Mouse (Mus musculus): ENCODE measurements around the gene Plekhn1. TPM values are rescaled to one million over a fixed set of nuclear protein-coding genes. Genes with fewer than 3 reads are reported as not detected.

Gene Plekhn1
- polyA plus RNA-seq, 1 experiment from 2014 or later, result 8.7 TPM

DNA sequence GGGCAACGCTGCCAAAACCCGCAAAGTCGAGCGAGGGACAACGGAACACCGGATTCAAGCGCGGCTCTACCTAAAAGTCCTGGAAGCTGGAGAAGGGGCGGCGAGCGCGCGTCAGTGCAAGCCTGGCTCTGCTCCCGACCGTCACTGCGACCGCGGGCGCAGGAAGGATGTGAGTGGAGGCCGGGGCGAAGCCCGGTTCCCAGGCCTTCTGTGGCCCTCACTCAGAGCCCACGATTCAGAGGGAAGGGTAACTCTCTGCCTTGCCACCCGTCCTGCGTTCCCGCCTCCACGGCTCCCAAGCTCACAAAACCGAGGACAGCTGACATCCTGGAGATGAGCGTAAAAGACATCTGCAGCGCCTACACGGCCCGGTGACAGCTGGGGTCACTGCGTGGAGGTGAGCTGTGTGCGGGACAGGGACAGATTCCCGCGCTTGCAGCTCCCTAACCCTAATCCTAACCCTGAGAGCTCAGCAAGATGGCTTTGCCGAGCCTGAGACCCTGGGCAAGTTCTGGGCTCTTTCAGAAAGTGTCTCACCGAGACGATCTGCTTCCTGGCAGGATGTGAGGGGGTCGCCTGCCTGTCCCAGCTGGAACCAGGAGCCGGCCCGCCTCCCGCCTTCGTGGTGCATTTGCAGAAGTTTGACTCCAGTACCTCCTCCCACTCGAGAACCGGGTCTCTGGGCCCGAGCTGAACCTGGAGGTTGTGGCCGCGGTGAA is 31.1 kb downstream of the Plekhn1 start:
- Histone ChIP-seq H3K36me3 (ENCODE audit: control insufficient read depth, insufficient read depth, low read length) (no peaks in the 10 kb centered on the region), H3K9ac (ENCODE audit: low read depth, low read length) (peak overlapping the region; percentile 81), H3K9me3 (replicated peaks; ENCODE audit: control insufficient read depth, low read length) (no peaks in the 10 kb centered on the region), H3K4me3 (ENCODE audit: low read depth, low read length) (peak overlapping the region; percentile 67), H3K4me2 (peak overlapping the region; percentile 98), H3K27me3 (ENCODE audit: control insufficient read depth, insufficient read depth, low read length) (peaks cover 15% of the 10 kb centered on the region), H3K27ac (ENCODE audit: low read depth, low read length) (peak overlapping the region; percentile 84), H3K4me1 (ENCODE audit: control insufficient read depth, insufficient read depth, low read length) (peaks cover 18% of the 10 kb centered on the region)
- 0 out of 2 replicates have a peak, but pooled peaks have one; percentile 16 for ATAC-seq (replicated peaks; ENCODE audit: insufficient number of reproducible peaks, low FRiP score, low TSS enrichment)
- under 1% methylated on average over 49 of the region's 49 CpGs for WGBS (ENCODE audit: insufficient replicate concordance)

DNA sequence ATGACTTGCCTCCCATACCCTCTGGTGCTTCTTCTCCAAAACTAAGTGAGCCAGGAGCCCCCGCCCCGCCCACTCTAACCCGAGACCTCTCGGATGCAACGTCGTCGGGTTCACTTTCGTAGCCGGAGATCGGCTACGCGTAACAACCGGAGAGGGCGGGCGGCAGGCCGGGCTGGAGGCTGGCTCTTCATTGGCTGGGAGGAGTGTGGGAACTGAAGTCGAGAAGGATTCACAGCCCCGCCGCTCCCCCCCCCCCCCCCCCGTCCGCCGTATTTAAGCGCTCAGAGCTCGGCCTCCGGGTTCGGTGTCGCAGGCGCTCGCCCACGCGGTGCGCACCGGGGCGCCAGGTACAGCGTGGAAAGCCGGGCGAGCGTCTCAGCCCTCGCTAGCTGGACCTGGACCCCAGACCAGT is 31.6 kb downstream of the Plekhn1 start, which contains the start of gene AW011738:
TSS of gene AW011738 (plus strand) at position 304 of the 412 bp plus-strand sequence.
- Histone ChIP-seq H3K4me1 (ENCODE audit: control insufficient read depth, insufficient read depth, low read length) (peaks cover 18% of the 10 kb centered on the region), H3K36me3 (ENCODE audit: control insufficient read depth, insufficient read depth, low read length) (no peaks in the 10 kb centered on the region), H3K27me3 (ENCODE audit: control insufficient read depth, insufficient read depth, low read length) (peaks cover 15% of the 10 kb centered on the region), H3K4me2 (peak within 1 kb of the TSS; percentile 98), H3K27ac (ENCODE audit: low read depth, low read length) (peak within 1 kb of the TSS; percentile 84), H3K9ac (ENCODE audit: low read depth, low read length) (peak within 1 kb of the TSS; percentile 81), H3K9me3 (replicated peaks; ENCODE audit: control insufficient read depth, low read length) (no peaks in the 10 kb centered on the region), H3K4me3 (ENCODE audit: low read depth, low read length) (peak within 1 kb of the TSS; percentile 67)
- WGBS (ENCODE audit: insufficient replicate concordance), result 1% methylated on average over 35 of the region's 39 CpGs
- peak; percentile 84 for ATAC-seq (replicated peaks; ENCODE audit: insufficient number of reproducible peaks, low FRiP score, low TSS enrichment)

DNA sequence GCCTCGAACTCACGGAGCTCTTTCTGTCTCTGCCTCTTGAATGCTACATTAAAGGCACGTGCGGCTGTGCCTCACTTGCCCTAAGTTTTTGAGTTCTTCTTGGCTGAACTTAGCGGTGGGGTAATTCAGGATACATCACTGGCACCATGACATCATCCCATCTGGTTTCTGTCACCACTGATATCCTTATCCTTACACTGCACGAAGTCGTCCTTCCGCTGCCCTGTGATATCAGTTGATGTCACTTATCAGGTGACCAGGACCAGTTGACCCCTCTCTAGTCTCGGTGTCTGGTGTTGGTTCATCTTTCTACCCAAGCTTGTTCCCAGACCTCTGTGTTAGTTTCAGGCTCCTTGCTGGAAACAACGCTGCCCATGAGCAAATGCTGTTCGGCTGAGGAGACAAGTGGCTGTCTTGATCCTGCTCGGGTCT is 32.2 kb downstream of the Plekhn1 start:
- H3K27ac ChIP-seq (ENCODE audit: low read depth, low read length), result peak overlapping the region; percentile 84
- H3K9ac ChIP-seq (ENCODE audit: low read depth, low read length), result peak overlapping the region; percentile 81
- peak; percentile 57 for ATAC-seq (replicated peaks; ENCODE audit: insufficient number of reproducible peaks, low FRiP score, low TSS enrichment)
- peak overlapping the region; percentile 98 for H3K4me2 ChIP-seq
- H3K4me1 ChIP-seq (ENCODE audit: control insufficient read depth, insufficient read depth, low read length), result peaks cover 18% of the 10 kb centered on the region
- no peaks in the 10 kb centered on the region for H3K9me3 ChIP-seq (replicated peaks; ENCODE audit: control insufficient read depth, low read length)
- H3K27me3 ChIP-seq (ENCODE audit: control insufficient read depth, insufficient read depth, low read length), result peaks cover 15% of the 10 kb centered on the region
- peak overlapping the region; percentile 67 for H3K4me3 ChIP-seq (ENCODE audit: low read depth, low read length)
- 13% methylated on average over 12 of the region's 12 CpGs for WGBS (ENCODE audit: insufficient replicate concordance)
- no peaks in the 10 kb centered on the region for H3K36me3 ChIP-seq (ENCODE audit: control insufficient read depth, insufficient read depth, low read length)

DNA sequence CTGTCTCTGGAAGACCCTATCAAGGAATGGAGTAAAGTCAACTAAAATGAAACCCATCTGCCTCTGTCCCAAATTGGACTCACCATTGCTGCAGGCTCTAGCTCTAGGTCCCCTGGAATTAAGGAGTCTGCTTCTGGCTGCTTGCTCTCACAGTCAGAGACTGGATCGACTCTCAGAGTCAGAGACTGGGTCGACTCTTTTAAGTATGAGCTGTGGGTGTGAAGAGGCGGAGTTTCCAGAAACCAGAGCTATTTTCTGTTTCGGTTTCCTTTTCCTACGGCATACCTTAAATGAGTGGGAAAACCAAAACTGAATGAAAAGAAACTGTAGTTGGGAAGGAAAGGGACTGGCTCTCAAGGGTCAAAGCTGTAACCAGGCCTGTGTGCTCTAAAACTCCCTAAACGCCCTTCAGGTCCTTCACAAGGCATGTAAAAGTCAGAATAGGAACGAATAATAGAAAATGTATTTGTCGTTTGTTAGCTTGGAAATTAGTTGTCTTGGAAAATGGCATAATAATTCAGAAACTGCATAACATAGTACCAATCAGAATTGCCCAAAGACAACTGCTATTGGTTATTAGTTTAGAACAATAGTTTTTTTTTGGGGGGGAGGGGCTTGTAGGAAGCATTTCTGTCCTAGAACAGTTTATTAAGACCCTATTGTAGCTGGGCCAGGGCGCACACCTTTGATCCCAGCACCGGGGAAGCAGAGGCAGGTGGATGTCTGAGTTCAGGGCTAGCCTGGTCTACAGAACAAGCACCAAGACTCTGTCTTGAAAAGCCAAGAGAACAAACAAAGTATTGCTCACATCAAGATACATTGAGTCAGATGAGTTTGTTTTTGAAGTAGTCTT is 33.8 kb downstream of the Plekhn1 start, which contains the start of gene Isg15:
TSS of gene Isg15 (minus strand) at position 196 of the 853 bp plus-strand sequence.
- Histone ChIP-seq H3K4me2 (peak within 1 kb of the TSS; percentile 35), H3K4me3 (ENCODE audit: low read depth, low read length) (no peak within 1 kb of the TSS)
- 51% methylated on average over 10 of the region's 10 CpGs for WGBS (ENCODE audit: insufficient replicate concordance)

DNA sequence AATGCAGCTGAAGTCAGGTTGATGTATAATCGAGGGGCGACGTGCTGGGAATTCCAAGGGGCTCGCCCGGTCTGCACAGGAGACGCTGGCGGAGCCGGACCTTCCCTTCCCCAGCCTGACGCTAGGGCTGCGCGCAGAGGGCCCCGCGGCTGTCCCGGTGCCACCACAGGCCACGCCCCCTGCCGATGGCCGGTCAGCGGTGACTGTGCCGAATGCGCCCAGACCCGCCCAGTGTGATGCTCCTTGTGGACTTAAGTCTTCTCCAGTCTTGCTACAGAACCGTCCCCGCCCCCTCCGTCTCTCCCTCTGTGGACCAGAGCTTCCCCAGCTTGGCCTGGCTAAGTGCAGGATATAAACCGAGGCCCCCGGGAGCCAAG is 36.8 kb downstream of the Plekhn1 start:
- Histone ChIP-seq H3K9me3 (replicated peaks; ENCODE audit: control insufficient read depth, low read length) (no peaks in the 10 kb centered on the region), H3K9ac (ENCODE audit: low read depth, low read length) (peak overlapping the region; percentile 70), H3K36me3 (ENCODE audit: control insufficient read depth, insufficient read depth, low read length) (no peaks in the 10 kb centered on the region), H3K27me3 (ENCODE audit: control insufficient read depth, insufficient read depth, low read length) (no peaks in the 10 kb centered on the region), H3K4me1 (ENCODE audit: control insufficient read depth, insufficient read depth, low read length) (peaks cover 42% of the 10 kb centered on the region), H3K27ac (ENCODE audit: low read depth, low read length) (peak overlapping the region; percentile 97), H3K4me3 (ENCODE audit: low read depth, low read length) (peak overlapping the region; percentile 93), H3K4me2 (peak overlapping the region; percentile 95)
- ATAC-seq (replicated peaks; ENCODE audit: insufficient number of reproducible peaks, low FRiP score, low TSS enrichment), result peak; percentile 89
- WGBS (ENCODE audit: insufficient replicate concordance), result under 1% methylated on average over 26 of the region's 26 CpGs

More for the DNA sequence above, 33.8 kb downstream of the Plekhn1 start, which contains the start of gene Isg15:
- H3K27ac ChIP-seq (ENCODE audit: low read depth, low read length), result no peak within 1 kb of the TSS
- H3K9ac ChIP-seq (ENCODE audit: low read depth, low read length), result no peak within 1 kb of the TSS
- H3K27me3 ChIP-seq (ENCODE audit: control insufficient read depth, insufficient read depth, low read length), result peaks cover 15% of the 10 kb centered on the region
- no peak for ATAC-seq (replicated peaks; ENCODE audit: insufficient number of reproducible peaks, low FRiP score, low TSS enrichment)
- no peaks in the 10 kb centered on the region for H3K9me3 ChIP-seq (replicated peaks; ENCODE audit: control insufficient read depth, low read length)
- peaks cover 22% of the 10 kb centered on the region for H3K4me1 ChIP-seq (ENCODE audit: control insufficient read depth, insufficient read depth, low read length)
- no peaks in the 10 kb centered on the region for H3K36me3 ChIP-seq (ENCODE audit: control insufficient read depth, insufficient read depth, low read length)

DNA sequence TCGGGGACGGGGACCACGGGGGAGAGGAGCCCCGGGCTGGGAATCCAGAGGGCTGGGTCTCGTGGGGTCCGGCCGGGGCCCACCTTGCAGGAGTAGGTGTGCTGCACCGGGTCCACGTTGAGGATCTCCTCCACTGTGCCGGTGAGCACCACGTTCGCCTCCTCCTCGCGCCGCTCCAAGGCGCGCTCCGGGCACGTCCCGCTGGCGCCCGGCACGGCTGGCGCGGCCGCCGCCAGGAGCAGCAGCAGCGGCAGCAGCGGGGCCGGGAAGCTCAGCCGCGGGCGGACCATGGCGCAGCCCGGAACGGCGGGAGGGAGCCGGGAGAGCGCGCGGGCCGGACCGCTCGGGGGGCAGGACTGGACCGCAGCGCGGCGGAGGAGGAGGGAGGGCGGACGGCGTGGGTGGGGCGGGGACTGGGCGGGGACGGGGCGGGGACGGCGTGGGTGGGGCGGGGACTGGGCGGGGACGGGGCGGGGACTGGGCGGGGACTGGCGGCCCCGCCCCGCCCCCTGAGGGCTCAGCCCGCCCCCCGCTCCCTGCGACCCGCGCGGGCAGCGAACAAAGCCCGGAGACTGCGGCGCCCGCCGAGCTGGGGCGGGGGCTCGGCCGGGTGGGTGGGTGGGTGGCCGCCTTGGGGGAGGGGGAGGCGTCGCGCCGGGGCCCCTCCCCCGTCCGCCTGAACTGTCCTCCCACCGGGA is 37.4 kb downstream of the Plekhn1 start, which contains the start of gene Agrn:
TSS of gene Agrn (minus strand) at position 358 of the 698 bp plus-strand sequence.
- Histone ChIP-seq H3K4me3 (ENCODE audit: low read depth, low read length) (peak within 1 kb of the TSS; percentile 93), H3K27me3 (ENCODE audit: control insufficient read depth, insufficient read depth, low read length) (no peaks in the 10 kb centered on the region)
- under 1% methylated on average over 37 of the region's 88 CpGs for WGBS (ENCODE audit: insufficient replicate concordance)

DNA sequence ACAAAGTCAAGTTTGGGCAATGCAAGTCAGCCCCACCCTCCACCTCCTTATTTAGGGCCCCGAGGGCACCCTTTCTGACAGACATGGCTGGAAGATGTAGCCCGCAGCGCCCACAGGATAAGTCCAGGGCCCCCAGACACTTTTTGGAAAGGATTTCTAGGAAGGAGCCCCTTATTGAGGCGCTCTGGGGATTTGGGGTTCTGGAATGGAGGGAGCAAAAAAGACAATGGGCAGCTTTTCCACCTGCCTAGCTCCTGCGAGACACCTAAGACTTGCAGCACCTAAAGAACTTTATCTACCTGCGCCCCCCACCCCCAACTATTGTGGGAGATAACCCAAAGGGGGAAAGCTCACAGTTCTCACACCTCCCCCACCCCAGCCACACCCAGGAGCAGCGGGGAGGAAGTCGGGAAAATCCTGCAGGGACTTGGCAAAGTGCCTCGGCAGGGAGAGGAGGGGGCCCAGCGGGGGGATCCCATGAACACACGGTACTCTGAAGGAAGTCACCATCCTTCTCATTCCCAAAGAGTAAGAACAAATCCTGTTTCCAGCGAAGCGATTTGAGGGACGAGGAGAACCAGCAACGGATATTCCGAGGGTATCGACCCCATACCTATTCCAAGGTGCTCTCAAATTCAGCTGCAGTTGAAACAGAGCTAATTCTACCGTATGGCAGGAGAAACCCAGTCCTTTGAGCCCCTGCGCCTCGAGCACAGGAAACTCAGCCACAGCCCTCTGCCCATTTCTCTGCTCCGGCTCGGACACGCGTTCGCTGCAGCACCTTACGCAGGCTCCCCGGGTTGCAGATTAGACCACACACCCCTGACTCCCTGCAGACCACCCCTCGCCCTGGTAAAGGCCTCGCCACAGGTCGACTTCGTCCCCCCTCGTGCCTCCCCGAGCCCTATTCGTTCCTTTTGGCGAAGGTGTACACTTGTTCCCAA is 38.5 kb downstream of the Plekhn1 start:
- Histone ChIP-seq H3K4me2 (peak overlapping the region; percentile 95), H3K4me1 (ENCODE audit: control insufficient read depth, insufficient read depth, low read length) (peaks cover 40% of the 10 kb centered on the region), H3K36me3 (ENCODE audit: control insufficient read depth, insufficient read depth, low read length) (no peaks in the 10 kb centered on the region), H3K27ac (ENCODE audit: low read depth, low read length) (peak overlapping the region; percentile 97), H3K9me3 (replicated peaks; ENCODE audit: control insufficient read depth, low read length) (no peaks in the 10 kb centered on the region), H3K9ac (ENCODE audit: low read depth, low read length) (peak overlapping the region; percentile 89), H3K4me3 (ENCODE audit: low read depth, low read length) (peak overlapping the region; percentile 93), H3K27me3 (ENCODE audit: control insufficient read depth, insufficient read depth, low read length) (no peaks in the 10 kb centered on the region)
- ATAC-seq (replicated peaks; ENCODE audit: insufficient number of reproducible peaks, low FRiP score, low TSS enrichment), result no peak
- WGBS (ENCODE audit: insufficient replicate concordance), result 2% methylated on average over 35 of the region's 35 CpGs

More for the DNA sequence above, 37.4 kb downstream of the Plekhn1 start, which contains the start of gene Agrn:
- Histone ChIP-seq H3K9ac (ENCODE audit: low read depth, low read length) (peak within 1 kb of the TSS; percentile 89), H3K4me1 (ENCODE audit: control insufficient read depth, insufficient read depth, low read length) (peaks cover 42% of the 10 kb centered on the region), H3K36me3 (ENCODE audit: control insufficient read depth, insufficient read depth, low read length) (no peaks in the 10 kb centered on the region), H3K4me2 (peak within 1 kb of the TSS; percentile 95), H3K27ac (ENCODE audit: low read depth, low read length) (peak within 1 kb of the TSS; percentile 97), H3K9me3 (replicated peaks; ENCODE audit: control insufficient read depth, low read length) (no peaks in the 10 kb centered on the region)
- peak; percentile 85 for ATAC-seq (replicated peaks; ENCODE audit: insufficient number of reproducible peaks, low FRiP score, low TSS enrichment)
